Mouse (Mus musculus) testis, adult 2 months (tissue): ENCODE data around the gene Tra2a.
A peak's percentile ranks its signal among the peaks of the same experiment; 100 is the strongest.

Experiments
- CTCF ChIP-seq: fragments of 200-500 bp; IDR thresholded peaks from 2 replicates; pipeline ENCODE4 v1.5.1; 2012; ENCODE audit warnings: low read depth, mild to moderate bottlenecking, inconsistent platforms, low read length, moderate library complexity; ENCODE audit not compliant: control insufficient read depth, insufficient read depth, insufficient replicate concordance
- POLR2A ChIP-seq: fragments of 200-500 bp; IDR thresholded peaks from 2 replicates; pipeline ENCODE4 v1.6.1; 2012; ENCODE audit warnings: low read depth, mild to moderate bottlenecking, inconsistent platforms, low read length, moderate library complexity; ENCODE audit not compliant: control insufficient read depth

GRCm38 (mm10) chr6:49228126-49228679 is 35.6 kb downstream of the Tra2a start:
- TF ChIP-seq CTCF (peak; percentile 14; the same call in 1 of the 2 replicates), POLR2A (no peak)
